Mouse (Mus musculus): Measurements from ENCODE around the gene Slc12a6. TPM values are rescaled to one million over a fixed set of nuclear protein-coding genes. Genes with fewer than 3 reads are reported as not detected.

The Slc12a6 gene
- polyA plus RNA-seq, 1 experiment from 2014 or later, result 16.9 TPM

GRCm38 (mm10) chr2:112296211-112296610 lies 30.6 kb downstream of the Slc12a6 start:
- Histone ChIP-seq H3K9me3 (no peaks in the 10 kb centered on the region), H3K27me3 (no peaks in the 10 kb centered on the region), H3K4me3 (no peak overlapping the region), H3K9ac (no peak overlapping the region), H3K4me1 (replicated peaks) (no peaks in the 10 kb centered on the region), H3K36me3 (no peaks in the 10 kb centered on the region), H3K4me2 (no peak overlapping the region), H3K27ac (replicated peaks) (peak overlapping the region; percentile 20; the same call in 1 of the 2 replicates)
- ATAC-seq (ENCODE audit: low FRiP score, low read depth), result no peak
- 68% methylated on average over 3 of the region's 3 CpGs for WGBS

- Histone ChIP-seq H3K9me3 (no peaks in the 10 kb centered on the region), H3K4me2 (no peak overlapping the region), H3K27ac (replicated peaks) (no peak overlapping the region), H3K4me3 (no peak overlapping the region), H3K9ac (no peak overlapping the region), H3K4me1 (replicated peaks) (no peaks in the 10 kb centered on the region), H3K36me3 (no peaks in the 10 kb centered on the region), H3K27me3 (no peaks in the 10 kb centered on the region)
- ATAC-seq (ENCODE audit: low FRiP score, low read depth), result no peak
- WGBS, result 96% methylated on average over 4 of the region's 4 CpGs
Observed at GRCm38 (mm10) chr2:112298221-112298620, 32.6 kb downstream of the Slc12a6 start.

GRCm38 (mm10) chr2:112308671-112309070 lies 43.0 kb downstream of the Slc12a6 start:
- no peaks in the 10 kb centered on the region for H3K36me3 ChIP-seq
- ATAC-seq (ENCODE audit: low FRiP score, low read depth), result no peak

GRCm38 (mm10) chr2:112309161-112309600 lies 43.6 kb downstream of the Slc12a6 start:
- WGBS, result 68% methylated on average over 10 of the region's 10 CpGs
- no peaks in the 10 kb centered on the region for H3K27me3 ChIP-seq
- H3K4me3 ChIP-seq, result no peak overlapping the region

More at GRCm38 (mm10) chr2:112308671-112309070, 43.0 kb downstream of the Slc12a6 start:
- WGBS, result 91% methylated on average over 3 of the region's 3 CpGs
- no peak overlapping the region for H3K4me3 ChIP-seq
- H3K4me2 ChIP-seq, result no peak overlapping the region
- no peak overlapping the region for H3K9ac ChIP-seq
- no peak overlapping the region for H3K27ac ChIP-seq (replicated peaks)
- no peaks in the 10 kb centered on the region for H3K9me3 ChIP-seq
- no peaks in the 10 kb centered on the region for H3K4me1 ChIP-seq (replicated peaks)
- H3K27me3 ChIP-seq, result no peaks in the 10 kb centered on the region

GRCm38 (mm10) chr2:112315638-112316037 lies 50.0 kb downstream of the Slc12a6 start:
- no peaks in the 10 kb centered on the region for H3K4me1 ChIP-seq (replicated peaks)
- H3K9ac ChIP-seq, result no peak overlapping the region
- H3K4me2 ChIP-seq, result no peak overlapping the region
- ATAC-seq (ENCODE audit: low FRiP score, low read depth), result no peak
- WGBS, result 85% methylated on average over 7 of the region's 7 CpGs
- H3K27ac ChIP-seq (replicated peaks), result no peak overlapping the region
- H3K36me3 ChIP-seq, result no peaks in the 10 kb centered on the region
- H3K4me3 ChIP-seq, result no peak overlapping the region
- H3K9me3 ChIP-seq, result no peaks in the 10 kb centered on the region
- H3K27me3 ChIP-seq, result no peaks in the 10 kb centered on the region

More at GRCm38 (mm10) chr2:112309161-112309600, 43.6 kb downstream of the Slc12a6 start:
- H3K4me2 ChIP-seq, result no peak overlapping the region
- no peak overlapping the region for H3K9ac ChIP-seq
- no peak for ATAC-seq (ENCODE audit: low FRiP score, low read depth)
- no peaks in the 10 kb centered on the region for H3K36me3 ChIP-seq
- H3K4me1 ChIP-seq (replicated peaks), result no peaks in the 10 kb centered on the region
- H3K9me3 ChIP-seq, result no peaks in the 10 kb centered on the region
- no peak overlapping the region for H3K27ac ChIP-seq (replicated peaks)

GRCm38 (mm10) chr2:112318227-112318626 lies 52.6 kb downstream of the Slc12a6 start:
- no peaks in the 10 kb centered on the region for H3K4me1 ChIP-seq (replicated peaks)
- H3K27ac ChIP-seq (replicated peaks), result no peak overlapping the region
- no peak for ATAC-seq (ENCODE audit: low FRiP score, low read depth)
- H3K4me3 ChIP-seq, result no peak overlapping the region
- no peaks in the 10 kb centered on the region for H3K9me3 ChIP-seq
- H3K4me2 ChIP-seq, result no peak overlapping the region
- H3K36me3 ChIP-seq, result no peaks in the 10 kb centered on the region
- no peaks in the 10 kb centered on the region for H3K27me3 ChIP-seq
- no peak overlapping the region for H3K9ac ChIP-seq
- 96% methylated on average over 2 of the region's 2 CpGs for WGBS

GRCm38 (mm10) chr2:112318905-112319304 lies 53.3 kb downstream of the Slc12a6 start:
- H3K27me3 ChIP-seq, result no peaks in the 10 kb centered on the region

GRCm38 (mm10) chr2:112328069-112328777 lies 62.6 kb downstream of the Slc12a6 start:
- H3K36me3 ChIP-seq, result no peaks in the 10 kb centered on the region
- no peaks in the 10 kb centered on the region for H3K9me3 ChIP-seq
- WGBS, result 92% methylated on average over 11 of the region's 11 CpGs
- no peak overlapping the region for H3K9ac ChIP-seq
- no peaks in the 10 kb centered on the region for H3K27me3 ChIP-seq
- no peak for ATAC-seq (ENCODE audit: low FRiP score, low read depth)
- H3K4me1 ChIP-seq (replicated peaks), result no peaks in the 10 kb centered on the region
- no peak overlapping the region for H3K4me2 ChIP-seq
- H3K4me3 ChIP-seq, result no peak overlapping the region
- no peak overlapping the region for H3K27ac ChIP-seq (replicated peaks)

More at GRCm38 (mm10) chr2:112318905-112319304, 53.3 kb downstream of the Slc12a6 start:
- Histone ChIP-seq H3K4me2 (no peak overlapping the region), H3K4me1 (replicated peaks) (no peaks in the 10 kb centered on the region), H3K4me3 (no peak overlapping the region), H3K9me3 (no peaks in the 10 kb centered on the region), H3K27ac (replicated peaks) (no peak overlapping the region), H3K36me3 (no peaks in the 10 kb centered on the region), H3K9ac (no peak overlapping the region)
- 87% methylated on average over 7 of the region's 7 CpGs for WGBS
- ATAC-seq (ENCODE audit: low FRiP score, low read depth), result no peak

- H3K27me3 ChIP-seq, result no peaks in the 10 kb centered on the region
- H3K4me3 ChIP-seq, result no peak overlapping the region
- peaks cover 24% of the 10 kb centered on the region for H3K36me3 ChIP-seq
- H3K27ac ChIP-seq (replicated peaks), result no peak overlapping the region
- no peaks in the 10 kb centered on the region for H3K9me3 ChIP-seq
- no peaks in the 10 kb centered on the region for H3K4me1 ChIP-seq (replicated peaks)
- no peak for ATAC-seq (ENCODE audit: low FRiP score, low read depth)
- H3K4me2 ChIP-seq, result no peak overlapping the region
- 72% methylated on average over 4 of the region's 4 CpGs for WGBS
- no peak overlapping the region for H3K9ac ChIP-seq
Observed at GRCm38 (mm10) chr2:112332051-112332898, 66.7 kb downstream of the Slc12a6 start.

- no peak for ATAC-seq (ENCODE audit: low FRiP score, low read depth)
- no peaks in the 10 kb centered on the region for H3K4me1 ChIP-seq (replicated peaks)
- no peak overlapping the region for H3K9ac ChIP-seq
- peaks cover 49% of the 10 kb centered on the region for H3K36me3 ChIP-seq
- H3K9me3 ChIP-seq, result no peaks in the 10 kb centered on the region
- H3K27ac ChIP-seq (replicated peaks), result no peak overlapping the region
- no peak overlapping the region for H3K4me2 ChIP-seq
- no peak overlapping the region for H3K4me3 ChIP-seq
- 91% methylated on average over 6 of the region's 6 CpGs for WGBS
- H3K27me3 ChIP-seq, result no peaks in the 10 kb centered on the region
Observed at GRCm38 (mm10) chr2:112337211-112337610, 71.6 kb downstream of the Slc12a6 start.

GRCm38 (mm10) chr2:112339736-112340135 lies 74.1 kb downstream of the Slc12a6 start:
- Histone ChIP-seq H3K4me3 (no peak overlapping the region), H3K9ac (no peak overlapping the region), H3K36me3 (peaks cover 58% of the 10 kb centered on the region), H3K27me3 (no peaks in the 10 kb centered on the region), H3K4me1 (replicated peaks) (no peaks in the 10 kb centered on the region), H3K27ac (replicated peaks) (no peak overlapping the region), H3K4me2 (no peak overlapping the region), H3K9me3 (no peaks in the 10 kb centered on the region)
- ATAC-seq (ENCODE audit: low FRiP score, low read depth), result no peak
- WGBS, result 92% methylated on average over 2 of the region's 2 CpGs

GRCm38 (mm10) chr2:112341117-112341516 lies 75.5 kb downstream of the Slc12a6 start:
- no peak overlapping the region for H3K4me2 ChIP-seq
- H3K27me3 ChIP-seq, result no peaks in the 10 kb centered on the region
- H3K27ac ChIP-seq (replicated peaks), result no peak overlapping the region
- 70% methylated on average over 3 of the region's 3 CpGs for WGBS
- H3K4me3 ChIP-seq, result no peak overlapping the region
- ATAC-seq (ENCODE audit: low FRiP score, low read depth), result no peak
- no peak overlapping the region for H3K9ac ChIP-seq
- peaks cover 49% of the 10 kb centered on the region for H3K36me3 ChIP-seq
- no peaks in the 10 kb centered on the region for H3K9me3 ChIP-seq
- H3K4me1 ChIP-seq (replicated peaks), result no peaks in the 10 kb centered on the region

Measured in hindbrain, embryonic 15.5 days (tissue).